Mouse (Mus musculus): ENCODE data around the gene Cacng5.

Gene Cacng5

DNA sequence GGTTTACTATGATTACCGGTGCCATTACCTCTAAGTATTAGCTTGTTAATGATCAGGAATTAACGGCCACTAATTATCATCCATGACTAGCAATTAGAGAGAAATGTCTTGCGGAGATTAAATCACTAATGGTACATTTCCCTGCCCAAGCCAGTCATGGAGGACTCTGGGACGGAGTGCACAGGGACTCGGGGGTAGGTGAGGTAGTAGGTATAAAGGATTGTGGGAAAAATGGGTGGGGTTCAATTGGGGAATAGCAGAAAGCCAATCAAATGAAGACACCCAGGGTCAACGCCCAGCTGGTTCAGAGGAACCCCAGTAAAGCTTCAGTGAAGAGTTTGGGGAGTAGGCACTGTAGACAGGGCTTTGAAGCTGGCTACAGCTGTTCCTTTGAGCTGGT, 27.5 kb downstream of the Cacng5 start:
- DNase-seq (ENCODE audit: low read depth, low spot score): no peak

DNA sequence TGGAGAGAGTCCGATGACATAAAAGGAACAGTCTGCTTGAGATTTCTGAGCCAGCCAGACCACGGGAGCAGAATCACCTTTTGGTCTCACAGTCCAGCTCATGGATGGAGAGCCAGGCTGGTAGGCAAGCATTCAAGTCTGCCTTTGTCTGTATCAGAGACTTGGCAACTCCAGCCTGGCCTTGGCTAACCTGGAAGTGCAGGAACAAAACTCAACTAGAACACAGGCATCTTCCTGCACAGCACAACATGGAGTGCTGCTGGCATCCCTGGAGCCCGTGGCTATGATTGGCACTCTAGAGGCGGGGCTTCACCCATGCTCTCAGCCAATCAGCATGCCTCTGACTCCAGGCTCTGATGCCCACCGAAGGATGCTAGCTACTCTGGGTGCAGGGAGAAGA, 38.0 kb downstream of the Cacng5 start:
- DNase-seq (ENCODE audit: low read depth, low spot score): no peak

DNA sequence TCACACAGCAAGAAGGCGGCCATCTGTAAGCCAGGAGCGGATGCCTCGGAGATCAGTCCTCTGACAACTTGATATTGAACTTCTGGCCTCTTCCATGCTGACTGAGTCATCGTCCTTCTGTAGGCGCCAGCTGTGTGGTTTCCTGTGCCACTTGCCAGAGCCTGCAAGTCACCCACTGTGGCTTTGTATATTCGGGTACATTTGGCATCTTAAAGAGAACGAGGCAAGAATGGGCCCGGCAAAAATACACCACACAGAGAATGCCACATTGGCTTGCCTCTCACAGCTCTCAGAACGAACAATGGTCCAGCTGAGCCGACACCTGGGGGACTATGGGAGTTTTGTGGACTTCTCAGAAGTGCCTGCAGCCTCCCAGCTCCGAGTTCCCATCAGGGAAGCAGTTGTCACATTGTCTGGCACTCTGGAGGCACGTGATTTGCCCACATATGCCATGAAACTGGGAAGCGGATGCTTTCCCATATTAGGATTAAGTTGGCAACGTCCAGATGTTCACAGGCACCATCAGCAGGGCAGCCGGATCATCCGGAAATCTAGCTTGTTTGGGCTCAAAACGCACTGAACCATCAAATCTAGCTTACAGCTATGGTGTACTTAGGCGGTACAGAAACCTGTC, 38.9 kb downstream of the Cacng5 start:
- no peak for DNase-seq (ENCODE audit: low read depth, low spot score)

DNA sequence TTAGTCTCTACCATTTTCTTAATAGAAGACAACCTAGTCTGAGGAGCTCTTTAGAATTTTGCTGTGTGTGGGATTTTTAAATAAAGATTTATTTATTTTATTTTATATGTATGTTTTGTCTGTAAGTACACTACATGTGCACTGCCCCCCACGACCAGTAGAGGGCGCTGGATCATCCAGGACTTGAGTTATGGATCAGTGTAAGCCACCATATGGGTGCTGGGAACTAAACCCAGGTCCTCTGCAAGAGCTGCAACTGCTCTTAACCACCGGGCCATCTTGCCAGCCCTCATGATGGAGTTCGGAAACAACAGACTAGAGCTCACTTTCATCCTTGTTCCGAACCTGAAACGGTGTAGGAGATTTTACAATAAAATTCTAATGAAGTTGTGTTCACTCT, 42.1 kb downstream of the Cacng5 start:
- no peak for DNase-seq (ENCODE audit: low read depth, low spot score)

DNA sequence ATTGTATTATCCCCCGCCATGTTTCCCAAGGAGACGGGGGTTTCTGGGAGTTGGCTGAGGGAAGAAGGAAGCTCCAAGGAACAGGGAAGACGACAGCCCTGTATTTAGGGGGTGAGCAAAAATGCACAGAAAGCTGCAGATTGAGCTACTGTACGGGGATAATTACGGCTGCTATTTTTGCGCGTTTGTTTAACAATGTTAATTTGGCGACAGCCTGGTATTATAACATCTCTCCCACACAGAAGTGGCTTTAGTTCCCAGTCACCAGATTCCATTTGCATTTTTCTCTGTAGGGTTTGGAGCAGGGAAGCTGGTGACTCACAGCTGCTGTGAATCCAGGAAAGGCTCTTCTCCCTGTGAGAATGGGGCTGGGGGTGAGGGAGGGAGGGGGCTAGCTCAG, 47.3 kb downstream of the Cacng5 start:
- no peak for DNase-seq (ENCODE audit: low read depth, low spot score)

DNA sequence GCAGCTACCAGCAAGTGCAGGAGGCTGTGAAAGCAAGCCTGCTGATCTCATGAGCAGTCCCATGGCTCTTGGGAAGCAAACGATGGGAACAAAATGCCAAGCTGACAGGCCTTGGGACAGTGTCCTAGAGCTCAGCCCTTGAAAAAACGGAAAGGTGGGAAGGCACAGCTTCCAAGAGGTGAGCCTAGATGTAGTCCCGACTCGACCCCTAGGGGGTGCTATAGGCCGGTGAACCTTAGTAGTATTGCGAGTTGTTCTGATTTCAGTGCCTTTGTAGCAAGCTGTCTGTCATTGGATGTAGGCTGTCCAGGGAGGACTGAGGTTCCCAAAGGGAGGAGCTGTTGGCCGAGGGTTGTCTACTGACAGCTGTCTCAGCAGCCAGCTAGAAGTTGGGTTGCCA, 49.7 kb downstream of the Cacng5 start:
- peak; percentile 39 for DNase-seq (ENCODE audit: low read depth, low spot score)

DNA sequence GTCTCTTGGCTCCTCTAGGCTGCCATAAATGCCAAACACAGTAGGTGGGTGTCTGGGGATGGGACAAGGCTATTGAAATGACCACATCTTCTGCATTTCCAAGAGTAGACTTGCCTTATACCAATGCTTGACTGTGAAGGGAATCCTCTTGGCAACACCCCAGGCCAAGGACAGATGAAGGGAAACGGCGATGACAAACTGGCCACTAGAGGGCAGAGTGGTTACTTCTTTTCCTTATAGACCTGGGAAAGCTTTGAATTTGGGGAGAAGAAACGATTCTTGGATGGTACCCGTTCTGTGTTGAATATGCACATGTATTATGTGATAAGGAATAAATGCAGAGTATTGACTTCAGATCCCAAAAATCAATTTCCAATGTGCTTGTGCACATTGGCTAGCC, 50.8 kb downstream of the Cacng5 start:
- peak; percentile 41 for DNase-seq (ENCODE audit: low read depth, low spot score)

DNA sequence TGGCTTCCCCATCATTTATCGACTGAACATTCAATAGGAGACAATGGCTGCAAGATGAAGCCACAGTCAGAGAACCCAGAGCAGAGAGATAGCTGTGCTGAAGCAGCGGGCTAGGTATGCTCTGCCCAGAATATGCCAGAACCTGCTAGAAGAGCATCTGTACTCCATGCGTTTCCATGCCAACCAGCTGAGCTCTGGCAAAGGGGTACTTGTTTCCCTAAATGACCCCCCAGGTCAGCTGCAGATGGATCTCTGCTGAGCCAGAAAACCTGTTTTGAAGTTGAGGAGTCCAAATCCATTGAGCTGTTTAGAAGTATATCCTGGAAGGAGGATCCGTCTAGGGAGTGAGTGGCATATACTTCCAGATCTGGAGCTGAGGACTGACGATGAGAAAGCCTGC, 53.1 kb downstream of the Cacng5 start:
- no peak for DNase-seq (ENCODE audit: low read depth, low spot score)

DNA sequence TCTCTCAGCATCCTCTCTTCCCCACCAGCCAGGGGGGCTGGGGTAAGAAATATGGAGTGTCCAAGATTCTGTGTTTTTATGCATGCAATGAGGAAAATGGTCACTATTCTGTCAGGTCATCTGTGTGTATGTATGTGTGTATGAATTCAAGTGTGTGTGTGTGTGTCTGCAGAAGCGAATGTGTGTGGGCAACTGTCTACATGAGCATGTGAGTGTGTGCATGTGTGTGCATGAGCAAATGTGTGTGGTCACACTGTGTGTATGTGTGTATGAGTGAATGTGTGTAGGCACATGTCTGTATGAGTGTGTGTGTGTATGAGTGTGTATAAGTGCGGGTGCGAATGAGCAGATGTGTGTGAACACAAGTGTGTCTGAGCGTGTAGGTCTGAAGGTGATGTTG, 55.0 kb downstream of the Cacng5 start:
- DNase-seq (ENCODE audit: low read depth, low spot score): no peak

DNA sequence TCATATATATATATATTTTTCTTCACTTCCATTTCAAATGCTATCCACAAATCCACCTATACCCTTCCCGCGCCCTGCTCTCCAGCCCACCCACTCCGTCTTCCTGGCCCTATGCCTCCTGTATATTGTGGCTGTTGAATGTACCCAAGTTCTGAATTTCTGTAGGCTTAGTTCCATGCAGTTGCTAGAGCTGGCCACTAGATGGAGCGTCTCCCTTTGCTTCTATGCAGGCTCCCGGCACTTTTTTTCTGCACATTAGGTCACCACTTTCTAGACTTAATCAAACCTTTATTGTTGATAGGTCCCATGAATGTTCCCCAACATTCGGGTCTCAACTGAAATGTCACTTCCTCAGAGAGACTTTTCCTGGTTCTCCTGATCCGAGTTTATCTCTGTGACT, 55.6 kb downstream of the Cacng5 start:
- DNase-seq (ENCODE audit: low read depth, low spot score): peak; percentile 54

DNA sequence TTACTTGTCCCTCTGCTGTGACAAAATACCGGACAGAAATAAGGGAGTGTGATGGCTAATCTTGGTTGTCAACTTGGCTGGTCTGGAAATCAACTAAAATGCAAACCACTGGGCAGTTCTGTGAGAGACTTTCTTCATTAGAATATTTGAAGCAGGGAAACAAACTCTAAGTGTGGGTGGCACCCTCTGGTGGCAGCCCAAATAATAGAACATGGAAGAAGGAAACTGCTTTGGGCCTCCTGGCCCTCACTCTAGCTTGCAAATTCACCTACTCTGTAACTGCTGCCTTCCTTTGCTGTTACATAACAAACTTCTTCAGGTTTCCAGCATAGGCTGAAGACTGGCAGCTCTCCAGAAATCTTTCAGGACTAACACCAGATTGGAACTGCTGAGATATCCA, 61.8 kb downstream of the Cacng5 start:
- peak; percentile 21 for DNase-seq (ENCODE audit: low read depth, low spot score)

DNA sequence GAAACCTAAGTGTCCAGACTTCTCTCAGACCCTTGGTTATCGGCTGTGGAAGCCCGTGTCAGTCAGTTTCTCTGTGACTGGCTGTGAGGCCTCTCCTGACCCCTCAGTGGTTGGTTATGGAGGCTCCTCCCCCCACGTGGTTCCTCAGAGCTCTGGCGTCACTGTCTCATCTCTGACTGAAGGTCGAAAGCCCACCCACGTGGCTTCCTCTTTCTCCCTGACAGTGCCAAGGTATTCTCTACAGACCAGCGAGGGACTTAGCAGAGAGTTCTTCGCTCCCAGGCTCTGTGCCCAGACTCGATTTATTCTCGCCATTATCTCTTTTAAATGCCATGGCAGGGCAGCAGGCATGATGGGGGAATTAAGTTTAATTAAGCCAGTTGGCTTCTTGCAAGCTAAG, 65.2 kb downstream of the Cacng5 start:
- DNase-seq (ENCODE audit: low read depth, low spot score): no peak

DNA sequence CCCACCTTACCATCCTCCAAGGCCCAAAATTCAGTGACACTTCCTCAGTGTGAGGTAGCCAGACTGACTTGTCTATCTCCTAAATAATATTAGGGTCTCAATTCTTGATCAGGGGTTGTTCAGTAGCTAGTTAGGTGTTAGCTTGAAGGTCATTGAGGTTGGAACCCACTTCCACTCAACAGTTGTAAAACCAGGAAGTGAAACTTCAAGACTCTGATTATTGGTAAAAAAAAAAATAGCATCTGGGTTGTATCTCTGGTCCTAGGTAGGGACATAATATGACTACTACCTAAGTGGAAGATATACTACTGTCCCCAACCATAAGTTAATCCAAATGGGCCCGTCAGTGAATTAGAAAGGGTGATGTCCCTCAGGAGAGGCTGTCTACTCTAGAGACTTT, 70.7 kb downstream of the Cacng5 start:
- no peak for DNase-seq (ENCODE audit: low read depth, low spot score)

DNA sequence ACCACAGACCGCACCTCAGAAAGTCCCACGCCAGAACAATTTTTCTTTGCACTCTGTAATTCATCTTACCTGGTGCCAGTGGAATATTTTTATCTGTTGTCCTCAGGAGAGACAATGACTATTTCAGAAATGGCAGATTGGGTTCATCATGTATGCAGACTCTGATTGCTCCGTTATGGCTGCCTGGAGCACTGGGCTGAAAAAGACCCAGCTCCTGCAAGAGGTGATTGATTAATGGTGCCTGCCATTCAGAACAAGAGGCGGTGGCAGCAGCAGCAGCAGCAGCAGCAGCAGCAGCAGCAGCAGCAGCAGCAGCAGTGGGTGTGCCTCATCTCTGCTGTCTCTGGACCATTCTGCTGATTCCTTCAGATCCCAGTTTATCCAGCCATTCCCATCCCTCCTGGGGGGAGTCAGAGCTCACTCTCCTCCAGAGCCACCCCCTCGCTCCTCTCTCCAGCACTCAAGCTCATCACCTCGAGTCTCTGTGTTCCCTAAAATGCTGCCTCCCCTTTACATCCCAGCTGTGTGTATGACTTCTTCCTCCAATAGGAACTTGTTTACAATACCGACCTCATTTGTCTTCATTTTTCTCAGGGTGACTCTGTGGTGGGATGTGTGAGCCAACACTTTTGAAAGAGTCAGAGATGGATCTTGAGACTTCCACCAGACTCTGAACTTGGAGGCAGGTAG, 81.4 kb downstream of the Cacng5 start:
- DNase-seq (ENCODE audit: low read depth, low spot score): no peak
